Mouse (Mus musculus) cortical plate, adult 2 months (tissue): ENCODE measurements around the gene Sarnp.

Source experiments
- CTCF ChIP-seq: fragments of 200-500 bp; IDR thresholded peaks from 2 replicates; pipeline ENCODE4 v1.5.1; 2011; ENCODE audit warnings: mild to moderate bottlenecking, control low read depth, low read length; ENCODE audit not compliant: insufficient read depth; ENCODE audit errors: extremely low read depth
- POLR2A ChIP-seq: fragments of 200-500 bp; IDR thresholded peaks from 2 replicates; pipeline ENCODE4 v1.6.1; 2011; ENCODE audit warnings: mild to moderate bottlenecking, low read length, control low read depth; ENCODE audit not compliant: insufficient read depth; ENCODE audit errors: extremely low read depth

DNA sequence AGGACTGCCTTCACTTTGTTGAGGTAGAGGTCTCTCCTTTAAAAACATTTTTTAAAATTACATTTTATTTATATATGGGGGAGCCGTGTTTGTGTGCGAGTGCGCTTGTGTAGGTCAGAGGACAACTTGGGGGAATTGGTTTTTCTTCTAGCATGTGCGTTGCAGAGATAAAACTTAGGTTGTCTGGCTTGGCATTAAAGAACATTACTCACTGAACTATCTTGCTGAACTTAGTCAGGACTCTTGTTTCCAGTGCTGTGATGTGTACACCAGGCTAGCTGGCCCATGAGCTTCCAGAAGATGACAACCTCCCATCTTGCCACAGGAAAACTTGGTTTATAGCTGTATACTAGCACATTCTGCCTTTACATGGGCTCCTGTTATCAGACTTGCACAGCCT lies 29.5 kb downstream of the Sarnp start:
- no peak for TF ChIP-seq POLR2A
- TF ChIP-seq CTCF = no peak
